Mouse (Mus musculus): Measurements from ENCODE around the gene R3hdm4.

- TF ChIP-seq MXI1 (IDR thresholded peaks at IDR 0.05; ENCODE audit: low read depth, low read length) (no peak), CTCF (IDR thresholded peaks at IDR 0.05 in 2 of 3, conservative IDR thresholded peaks at IDR 0.05 in 1 of 3; ENCODE audit: control insufficient read depth in 1 of 3, insufficient read depth in 1 of 3, low read depth in 2 of 3, low read length in 3 of 3, poor library complexity in 1 of 3, severe bottlenecking in 1 of 3) (no peak), ETS1 (IDR thresholded peaks at IDR 0.05; ENCODE audit: low read depth, low read length) (no peak), TAL1 (IDR thresholded peaks at IDR 0.05; ENCODE audit: low read length) (no peak), TCF12 (IDR thresholded peaks at IDR 0.05; ENCODE audit: low read depth, low read length) (no peak), POLR2A (IDR thresholded peaks at IDR 0.05; ENCODE audit: control insufficient read depth in 1 of 2, insufficient read depth in 1 of 2, low read depth in 1 of 2, low read length in 2 of 2, poor library complexity in 1 of 2) (no peak), E2F4 (IDR thresholded peaks at IDR 0.05; ENCODE audit: borderline replicate concordance, low read depth, low read length) (no peak), USF1 (IDR thresholded peaks at IDR 0.05; ENCODE audit: low read depth, low read length) (no peak), CHD1 (IDR thresholded peaks at IDR 0.05; ENCODE audit: low read depth, low read length) (no peak), EP300 (IDR thresholded peaks at IDR 0.05; ENCODE audit: low read depth in 1 of 2, low read length in 2 of 2) (no peak), RAD21 (IDR thresholded peaks at IDR 0.05; ENCODE audit: low read depth, low read length) (no peak), MAX (IDR thresholded peaks at IDR 0.05; ENCODE audit: low read length) (no peak), SIN3A (IDR thresholded peaks at IDR 0.05; ENCODE audit: low read length) (no peak)
Observed at GRCm38 (mm10) chr10:79968181-79968580, 47.2 kb upstream of the R3hdm4 start.

All from MEL (cell line).